Mouse (Mus musculus): Measurements from ENCODE around the gene Fmo2.

Gene Fmo2

GRCm38 (mm10) chr1:162888646-162889045 is 9.9 kb downstream of the Fmo2 start:
- DNase-seq = no peak

- no peak for DNase-seq
Observed at GRCm38 (mm10) chr1:162887644-162888043, 10.9 kb downstream of the Fmo2 start.

GRCm38 (mm10) chr1:162886138-162886816 is 12.2 kb downstream of the Fmo2 start:
- DNase-seq = no peak

GRCm38 (mm10) chr1:162882681-162883080 is 15.8 kb downstream of the Fmo2 start:
- no peak for DNase-seq

- peak; percentile 51 for DNase-seq
Observed at GRCm38 (mm10) chr1:162879595-162880369, 18.7 kb downstream of the Fmo2 start.

- no peak for DNase-seq
Observed at GRCm38 (mm10) chr1:162875091-162875490, 23.4 kb downstream of the Fmo2 start.

- DNase-seq = no peak
Observed at GRCm38 (mm10) chr1:162871701-162872311, 26.7 kb downstream of the Fmo2 start.

- DNase-seq = no peak
Observed at GRCm38 (mm10) chr1:162870978-162871377, 27.5 kb downstream of the Fmo2 start.

- DNase-seq = no peak
Observed at GRCm38 (mm10) chr1:162867396-162867795, 31.1 kb downstream of the Fmo2 start.

- DNase-seq = no peak
Observed at GRCm38 (mm10) chr1:162866280-162866681, 32.2 kb downstream of the Fmo2 start, which contains the start of gene Fmo1. TSS of gene Fmo1 (minus strand) at chr1:162866610.

- no peak for DNase-seq
Observed at GRCm38 (mm10) chr1:162865493-162865830, 33.1 kb downstream of the Fmo2 start.

- DNase-seq = no peak
Observed at GRCm38 (mm10) chr1:162864816-162865492, 33.6 kb downstream of the Fmo2 start.

- DNase-seq = no peak
Observed at GRCm38 (mm10) chr1:162864279-162864678, 34.2 kb downstream of the Fmo2 start.

- DNase-seq = no peak
Observed at GRCm38 (mm10) chr1:162863579-162863978, 34.9 kb downstream of the Fmo2 start.

- no peak for DNase-seq
Observed at GRCm38 (mm10) chr1:162862328-162862727, 36.2 kb downstream of the Fmo2 start.

GRCm38 (mm10) chr1:162859996-162860605 is 38.4 kb downstream of the Fmo2 start:
- no peak for DNase-seq

GRCm38 (mm10) chr1:162859545-162859976 is 39.0 kb downstream of the Fmo2 start:
- no peak for DNase-seq

GRCm38 (mm10) chr1:162858748-162859130 is 39.8 kb downstream of the Fmo2 start:
- peak; percentile 12 for DNase-seq

GRCm38 (mm10) chr1:162857766-162858747 is 40.5 kb downstream of the Fmo2 start:
- no peak for DNase-seq

GRCm38 (mm10) chr1:162853812-162854482 is 44.6 kb downstream of the Fmo2 start:
- DNase-seq = no peak

GRCm38 (mm10) chr1:162847554-162847953 is 51.0 kb downstream of the Fmo2 start:
- no peak for DNase-seq
